Mouse (Mus musculus) kidney, postnatal 36 days (tissue): Measurements from ENCODE around the gene Sdad1.

Experiments
- DNase-seq, 2 experiments: peaks; one replicate each; pipeline ENCODE4 v3.0.0; 2021 to 2022; ENCODE audit warnings: mixed read lengths in 2 of 2

Sdad1 gene

DNA sequence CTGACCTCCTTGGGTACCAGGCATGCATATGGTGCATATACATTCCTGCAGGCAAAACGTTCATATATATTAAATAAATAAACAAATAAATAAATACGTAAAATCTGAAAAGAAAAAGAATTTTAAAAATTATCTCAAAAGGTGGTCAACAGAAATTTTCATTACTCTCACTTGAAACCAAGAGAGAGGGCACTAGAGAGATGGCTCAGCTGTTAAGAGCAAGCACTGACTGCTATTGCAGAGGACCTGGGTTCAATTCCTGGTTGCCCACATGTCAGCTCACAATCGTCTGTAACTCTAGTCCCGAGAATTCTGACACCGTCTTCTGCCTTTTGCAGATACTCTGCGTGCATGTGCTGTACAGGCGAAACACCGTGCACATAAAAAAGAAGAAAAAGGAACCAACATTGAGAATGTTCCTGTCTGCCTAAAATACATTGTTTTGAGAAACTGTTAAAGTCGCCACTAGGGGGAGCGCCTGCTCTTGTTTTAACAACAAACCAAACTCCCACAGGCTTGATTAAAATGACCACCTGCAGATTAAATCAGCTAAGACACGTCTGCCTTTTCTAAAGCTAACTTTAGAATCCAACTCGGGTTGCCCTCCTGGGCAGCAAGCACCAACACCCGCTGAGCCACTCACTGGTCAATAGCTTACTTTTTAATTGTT is 1.9 kb upstream of the Sdad1 start:
- DNase-seq: peak; percentile 93 to 97

DNA sequence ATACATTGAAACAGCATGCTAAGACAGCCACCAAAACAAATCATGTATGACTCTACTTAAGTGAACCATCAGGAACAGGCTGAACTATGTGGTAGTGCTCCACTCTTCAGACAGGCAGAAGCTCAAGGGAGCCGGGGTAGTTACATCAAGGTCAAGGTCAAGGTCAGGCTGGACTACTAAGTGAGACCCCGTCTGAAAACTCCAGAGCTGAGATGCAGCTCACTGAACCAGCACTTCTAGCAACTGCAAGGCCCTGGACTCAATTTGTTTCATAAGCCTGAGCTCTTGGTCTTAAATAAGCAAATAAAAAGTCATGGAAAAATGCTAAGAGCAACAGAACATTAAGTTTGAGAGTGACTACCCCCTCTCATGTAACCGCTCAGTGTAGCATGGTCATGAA is 6.0 kb downstream of the Sdad1 start:
- DNase-seq: no peak

DNA sequence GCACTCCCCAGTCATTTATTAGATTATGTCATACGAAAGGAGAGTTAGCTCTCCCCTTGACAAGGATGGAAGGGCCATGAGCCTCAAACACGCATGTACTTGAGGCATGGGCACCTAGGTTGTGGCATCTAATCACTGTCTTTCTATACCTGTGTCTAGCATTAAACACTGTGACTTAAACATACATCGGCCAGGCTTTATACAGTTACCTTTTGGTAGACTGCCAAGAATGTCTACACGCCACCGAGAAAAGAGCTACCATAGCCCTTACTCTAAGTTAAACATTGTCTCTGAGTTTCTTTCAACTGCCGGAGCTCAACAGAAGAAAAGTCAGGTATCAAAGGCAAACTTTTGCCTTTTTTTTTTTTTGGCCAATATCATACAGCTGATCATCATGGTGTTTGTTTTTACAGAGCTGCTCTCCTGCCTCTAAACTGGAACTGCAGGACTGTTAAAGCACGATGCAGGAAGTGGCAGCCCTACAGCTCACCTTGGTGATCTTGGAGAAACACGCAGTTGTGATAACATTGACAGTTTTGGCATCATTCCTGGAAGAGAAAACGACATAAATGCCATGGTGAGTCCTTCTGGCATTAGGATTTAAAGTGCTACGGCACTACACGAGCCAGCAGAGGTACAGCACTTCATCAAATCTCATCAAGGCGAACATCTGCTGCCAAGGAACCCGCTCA is 8.0 kb downstream of the Sdad1 start:
- no peak for DNase-seq

DNA sequence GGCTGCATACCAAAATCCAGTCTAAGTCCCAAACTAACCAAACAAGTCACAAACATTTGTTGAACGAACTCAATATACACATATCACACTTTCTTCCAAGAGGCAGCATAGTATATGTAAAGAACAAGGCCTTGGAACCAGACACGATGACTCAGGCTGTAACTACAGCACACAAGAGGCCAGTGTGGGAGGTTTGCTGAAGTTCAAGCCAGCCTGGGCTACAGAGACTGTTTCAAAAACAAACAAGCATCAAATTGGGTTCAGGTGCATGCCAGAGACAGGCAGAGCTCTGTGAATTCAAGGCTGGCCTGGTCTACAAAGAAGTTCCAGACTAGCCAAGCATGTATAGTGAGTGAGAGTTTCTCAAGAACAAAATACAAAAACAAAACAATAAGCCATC is 15.8 kb downstream of the Sdad1 start:
- DNase-seq: no peak

DNA sequence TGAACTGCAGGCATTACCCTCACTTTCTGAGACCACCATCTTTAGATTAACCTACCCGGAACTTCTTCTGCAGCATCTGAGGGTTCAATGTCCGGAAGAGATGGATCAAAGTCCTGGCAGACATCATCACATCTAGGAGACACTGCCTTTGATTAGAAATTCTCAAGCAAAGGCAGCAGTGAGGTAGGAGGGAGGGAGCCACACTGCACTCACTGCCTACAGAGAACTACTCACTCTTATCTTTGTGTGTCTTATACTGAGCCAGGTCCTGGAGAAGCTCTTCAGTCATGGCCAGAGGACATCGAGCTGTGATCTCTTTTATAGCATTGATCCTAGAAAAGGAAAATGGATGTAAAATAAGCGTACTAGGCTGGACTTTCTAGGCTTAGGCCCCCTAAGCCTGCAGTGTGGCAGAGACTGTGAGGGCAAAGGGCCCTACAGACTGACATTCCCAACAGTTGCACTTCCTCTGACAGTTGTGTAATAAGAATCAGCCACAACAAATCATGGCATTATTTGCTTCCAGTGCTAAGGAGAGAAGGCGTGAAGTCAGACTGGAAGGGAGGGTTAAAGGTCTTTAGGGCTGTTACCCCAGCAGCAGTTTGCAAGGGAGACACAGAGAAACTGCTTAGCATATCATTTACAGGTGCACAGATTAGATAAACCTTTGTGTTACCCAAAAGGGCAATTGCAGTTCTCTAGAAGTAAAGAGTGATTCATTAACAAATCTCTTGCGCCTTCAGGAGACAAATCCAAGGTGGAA is 18.4 kb downstream of the Sdad1 start:
- DNase-seq: peak in 1 of 2 experiments; percentile 40

DNA sequence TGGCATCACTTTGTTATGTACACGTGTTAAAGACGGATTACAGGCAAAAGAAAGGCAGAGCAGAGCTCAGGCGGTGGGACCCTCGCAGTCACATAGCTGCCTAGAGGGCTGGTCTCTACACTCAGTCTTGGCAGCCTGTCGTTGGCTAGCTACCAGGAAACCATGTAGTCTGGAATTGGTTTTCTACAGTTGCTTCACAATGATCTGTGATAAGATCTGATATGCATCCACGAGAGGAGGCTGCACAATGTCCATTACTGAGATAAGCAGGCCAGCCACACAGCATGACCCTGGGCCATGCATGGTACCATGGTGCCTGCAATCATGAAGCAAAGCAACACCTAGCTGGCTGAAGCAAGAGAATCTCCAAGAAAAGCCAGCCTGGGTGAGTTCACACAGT is 22.4 kb downstream of the Sdad1 start:
- no peak for DNase-seq

DNA sequence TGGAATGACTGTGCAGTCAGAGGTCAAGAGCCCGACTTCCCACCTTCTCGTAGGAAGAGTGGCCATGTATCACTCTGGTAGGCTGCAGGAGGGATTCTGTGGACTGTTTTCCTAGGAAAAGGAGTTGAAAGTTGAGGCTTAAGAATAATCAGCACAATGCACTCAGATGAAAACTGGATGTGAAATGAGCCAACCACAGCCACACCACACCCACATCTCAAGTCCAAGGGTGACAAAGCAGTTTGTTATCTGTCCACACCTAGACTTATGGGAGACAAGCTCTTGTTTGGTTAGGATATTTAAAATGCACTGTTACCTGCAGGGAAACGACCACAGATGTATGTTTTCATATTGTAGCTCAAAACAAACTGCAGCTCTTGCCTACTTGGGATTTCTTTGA is 27.2 kb downstream of the Sdad1 start:
- no peak for DNase-seq

DNA sequence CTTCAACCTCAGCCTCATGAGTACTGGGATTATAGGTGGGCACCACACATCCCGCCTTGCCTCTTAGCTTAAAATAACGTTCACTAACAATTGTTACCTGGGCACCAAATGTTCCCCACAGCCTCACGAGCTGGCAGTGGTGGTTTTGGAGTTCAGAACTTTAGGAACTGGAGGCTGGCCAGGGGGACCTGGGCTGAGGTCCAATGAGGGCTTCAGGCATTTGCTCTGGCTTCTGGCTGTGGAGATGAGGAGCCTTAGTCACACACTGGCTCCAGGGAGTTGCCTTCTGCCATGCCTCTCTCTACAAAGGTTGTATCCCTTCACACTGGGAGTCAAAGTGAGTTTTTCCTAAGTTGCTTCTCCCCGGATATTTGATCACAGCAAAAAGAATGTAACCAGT is 27.7 kb downstream of the Sdad1 start:
- DNase-seq: no peak

DNA sequence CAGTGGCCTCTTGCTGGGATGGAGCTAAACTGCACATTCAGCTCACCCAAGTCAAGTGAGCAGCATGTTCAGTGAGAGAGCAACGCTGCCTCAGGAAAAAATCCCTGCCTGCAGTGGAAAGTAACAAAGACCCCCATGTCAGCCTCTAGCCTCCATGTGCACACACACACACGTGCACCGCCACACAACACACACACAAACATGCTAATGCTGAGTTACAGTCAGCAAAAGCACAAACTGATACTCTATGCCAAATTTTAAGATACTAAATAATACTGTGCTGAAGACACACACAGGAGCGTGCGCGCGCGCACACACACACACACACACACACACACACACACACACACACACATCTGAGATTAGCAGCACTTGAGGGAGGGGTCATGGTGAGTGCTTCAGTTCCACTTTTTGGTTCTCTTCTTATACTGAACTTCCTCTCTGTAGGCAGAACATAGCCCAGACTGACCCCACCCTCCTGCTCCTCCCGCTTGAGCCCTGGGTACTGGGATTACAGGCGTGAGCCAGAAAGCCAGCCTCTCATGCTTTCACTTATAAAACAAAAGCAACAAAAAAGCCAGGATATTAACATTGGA is 31.2 kb downstream of the Sdad1 start:
- peak in 1 of 2 experiments; percentile 12 for DNase-seq

DNA sequence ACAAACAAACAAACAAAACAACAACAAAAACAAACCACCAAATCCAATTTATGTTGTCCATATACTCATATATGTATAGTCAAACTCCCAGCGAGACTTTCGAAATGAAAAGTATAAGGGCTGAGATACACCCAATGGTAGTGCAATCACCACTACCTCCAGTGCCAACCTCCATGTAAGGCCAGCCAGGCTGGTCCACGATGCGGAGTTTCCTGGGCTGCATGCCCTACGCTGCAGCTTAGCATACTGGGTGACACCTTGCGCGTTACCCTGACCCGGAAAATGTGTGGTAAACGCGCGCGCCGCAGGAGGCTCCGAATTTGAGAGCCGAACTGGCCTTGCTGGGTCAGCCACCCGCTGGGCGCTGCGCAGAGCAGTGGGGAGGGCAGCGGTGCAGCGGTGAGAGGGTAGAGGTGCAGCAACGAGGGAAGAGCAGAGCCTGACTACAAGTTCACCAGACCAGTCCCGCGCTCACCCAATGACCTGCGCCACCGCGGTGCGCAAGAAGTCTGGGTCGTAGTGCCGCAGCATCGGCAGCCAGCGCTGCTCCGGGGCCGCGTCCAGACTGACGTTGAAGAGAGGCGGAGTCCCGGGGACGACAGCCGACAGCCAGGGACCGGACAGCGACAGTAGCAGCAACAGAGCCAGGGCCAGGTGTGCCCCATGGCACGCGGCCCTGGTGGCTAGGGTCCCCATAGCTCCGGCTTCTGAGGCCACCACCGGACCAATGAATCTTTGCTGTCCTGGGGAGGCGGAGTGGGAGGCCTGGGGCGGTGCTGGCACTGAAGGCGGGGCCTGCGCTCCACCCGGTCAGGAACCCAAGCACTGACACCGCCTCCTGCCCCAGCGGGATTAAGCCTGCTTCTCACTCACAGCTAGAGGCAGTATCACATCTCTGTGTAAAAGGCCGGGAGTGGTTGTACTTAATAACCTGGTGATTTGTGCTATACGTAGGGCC is 32.6 kb downstream of the Sdad1 start, which contains the start of gene Naaa:
Naaa (minus strand) TSS at position 734 of the 958 bp plus-strand sequence.
- peak; percentile 92 to 94 for DNase-seq

DNA sequence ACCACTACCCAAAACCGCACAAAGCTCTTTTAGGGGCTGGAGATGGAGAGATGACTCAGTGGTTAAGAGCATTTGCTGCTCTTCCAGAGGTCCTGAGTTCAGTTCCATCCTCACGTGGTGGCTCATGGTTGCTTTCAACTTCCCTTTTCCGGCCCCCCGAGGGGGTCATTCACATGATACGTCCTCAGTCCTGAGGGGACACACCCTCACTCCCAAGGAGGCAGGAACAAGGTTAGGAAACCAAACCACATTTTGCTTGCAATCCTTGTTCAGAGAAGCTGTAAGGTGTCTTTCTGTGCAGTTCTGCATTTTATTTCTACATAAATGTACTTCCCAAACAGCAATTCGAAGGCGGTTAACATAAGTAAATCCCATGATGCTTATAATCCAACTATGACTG is 39.8 kb downstream of the Sdad1 start:
- DNase-seq: no peak

DNA sequence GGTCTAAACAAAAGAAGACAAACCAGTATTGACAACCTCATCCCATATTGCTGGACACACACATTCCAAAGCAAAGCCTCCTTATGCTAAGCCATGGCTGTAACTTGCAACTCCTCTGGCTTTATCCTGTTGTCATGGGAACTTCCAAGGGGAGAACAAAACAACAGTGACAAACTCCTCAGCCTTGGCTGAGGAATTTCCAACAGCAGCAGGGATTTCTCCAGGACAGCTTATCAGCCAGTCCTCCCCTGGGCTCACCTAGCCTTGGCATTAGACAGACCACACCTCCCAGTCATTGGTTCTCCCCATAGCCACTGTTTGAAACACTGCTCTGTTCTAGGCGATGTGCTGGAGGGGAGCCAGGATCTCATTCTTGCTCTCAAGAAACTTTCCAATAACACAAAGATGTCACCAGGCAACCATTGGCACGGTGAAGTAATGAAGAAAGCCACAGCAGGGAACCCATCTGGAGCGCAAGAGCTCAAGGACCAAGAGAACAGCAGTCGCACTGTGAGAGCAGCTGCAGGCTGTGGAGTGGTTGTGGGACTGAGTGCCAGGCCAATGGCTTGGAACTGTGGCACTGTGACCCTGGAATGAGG is 46.4 kb downstream of the Sdad1 start:
- no peak for DNase-seq

DNA sequence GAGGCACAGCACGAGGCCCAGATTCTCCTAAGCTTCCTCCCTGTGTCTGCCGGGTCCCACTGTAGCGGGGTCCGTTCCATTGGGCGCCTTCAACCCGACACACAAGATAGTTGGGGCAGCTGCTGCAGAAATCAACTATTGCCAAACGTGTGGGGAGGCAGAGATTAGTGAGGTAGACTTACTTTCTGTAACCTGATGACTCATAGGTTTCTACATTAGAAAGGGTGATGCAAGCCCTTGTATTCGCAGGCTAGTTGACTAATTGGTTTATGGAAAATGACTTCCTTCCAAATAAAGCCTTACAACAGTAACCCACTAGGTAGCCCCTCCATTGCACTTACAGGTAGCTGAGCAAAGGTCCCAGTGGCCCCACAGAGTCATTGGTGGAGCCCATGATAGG is 47.6 kb downstream of the Sdad1 start:
- DNase-seq: no peak

DNA sequence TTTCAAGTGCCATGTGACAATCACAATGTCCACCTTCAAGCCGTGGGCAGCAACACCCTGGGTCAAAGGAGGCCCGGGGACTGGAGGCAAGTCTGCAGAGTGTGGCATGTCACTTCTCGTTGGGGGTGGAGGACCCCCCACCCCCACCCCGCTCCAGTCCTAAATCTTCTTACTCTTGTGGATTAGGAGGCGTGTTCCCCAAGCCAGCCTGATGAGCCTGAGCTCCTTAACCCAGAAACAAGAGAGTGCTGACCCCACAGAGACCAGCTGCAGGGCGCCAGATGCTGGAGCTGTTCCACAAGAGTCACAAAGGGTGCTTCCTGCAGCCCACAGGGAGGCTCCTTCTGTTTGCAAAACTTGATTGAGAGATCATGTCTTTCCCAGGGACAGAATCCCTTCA is 54.1 kb downstream of the Sdad1 start, which contains the start of gene Ppef2:
Ppef2 (minus strand) TSS at position 61 of the 400 bp plus-strand sequence.
- peak in 1 of 2 experiments; percentile 20 for DNase-seq

DNA sequence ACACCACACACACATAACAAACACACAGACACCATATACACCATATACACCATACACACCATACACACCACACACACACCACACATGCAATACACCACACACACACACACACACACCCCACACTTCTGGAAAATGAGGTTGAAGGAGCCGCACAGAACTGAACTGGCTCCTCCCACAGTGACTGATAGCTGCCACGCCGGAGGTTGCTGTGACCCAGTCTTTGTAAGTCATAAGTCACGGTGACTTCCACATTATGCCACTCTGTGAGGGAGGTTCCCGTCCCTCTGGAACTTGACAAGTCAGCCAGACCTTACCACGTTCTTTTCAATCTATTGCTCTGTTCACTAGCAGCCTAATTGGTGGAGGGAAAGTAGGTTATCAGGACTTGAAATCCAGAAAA is 55.8 kb downstream of the Sdad1 start:
- no peak for DNase-seq

DNA sequence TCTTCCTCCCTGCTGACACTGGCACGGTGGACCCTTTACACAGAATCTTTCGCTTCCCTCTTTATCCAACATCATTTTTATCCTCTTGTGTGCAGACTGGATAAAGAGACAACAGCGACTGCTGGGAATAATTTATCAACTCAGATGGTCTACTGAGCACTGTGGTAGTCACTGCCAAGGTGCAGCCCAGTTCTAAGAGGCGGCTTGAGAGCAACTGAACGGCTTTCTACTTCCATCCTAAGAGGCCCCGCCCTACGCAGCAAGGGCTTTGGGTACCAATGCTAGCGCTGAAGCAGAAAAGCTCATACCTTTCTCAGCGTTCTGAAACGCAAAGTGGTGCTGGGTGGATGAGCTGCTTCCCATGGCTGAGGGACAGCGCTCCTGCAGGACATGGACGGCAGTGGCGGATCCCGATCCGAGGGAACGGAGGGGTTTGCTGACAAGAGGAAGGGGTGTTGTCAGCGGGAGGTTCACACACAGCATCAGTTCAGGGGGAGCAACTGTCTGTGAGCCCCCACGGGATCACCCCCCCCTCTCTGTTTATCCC is 57.4 kb downstream of the Sdad1 start:
- peak in 1 of 2 experiments; percentile 7 for DNase-seq

DNA sequence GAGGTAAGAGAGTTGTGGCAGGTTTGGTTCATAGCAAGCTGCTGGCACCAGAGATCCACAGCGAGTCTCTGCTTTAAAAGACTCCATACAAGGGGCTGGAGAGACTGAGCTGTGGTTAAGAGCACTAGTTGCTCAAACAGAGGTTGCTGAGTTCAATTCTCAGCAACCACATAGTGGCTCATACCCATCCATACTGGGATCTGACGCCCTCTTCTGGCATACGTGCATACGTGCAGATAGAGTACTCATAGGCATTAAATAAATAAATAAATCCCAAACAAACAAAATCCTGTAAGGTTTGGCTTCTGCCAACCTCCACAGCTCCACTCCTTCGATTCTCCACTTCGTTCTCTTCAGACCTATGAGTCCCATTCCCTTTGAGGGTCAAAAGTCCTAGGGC is 58.2 kb downstream of the Sdad1 start:
- DNase-seq: no peak

DNA sequence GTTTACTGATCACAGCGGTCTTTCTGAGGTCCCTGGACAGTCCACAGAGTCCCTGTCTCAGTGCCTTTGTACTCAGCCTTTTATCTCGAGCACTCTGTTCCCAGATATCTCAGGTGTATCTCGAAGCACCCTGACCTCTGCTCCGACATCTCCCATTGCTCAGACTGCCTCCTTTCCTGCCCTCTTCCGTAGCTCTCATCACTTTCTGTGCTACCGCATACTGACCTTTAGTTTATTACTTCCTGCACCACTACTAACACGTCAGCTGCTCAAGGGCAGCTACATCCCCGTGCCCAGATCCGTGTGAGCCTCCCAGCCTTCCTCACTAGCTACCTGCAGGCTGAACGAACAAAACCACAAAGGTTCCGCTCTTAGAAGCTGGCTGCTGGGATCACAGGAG is 61.7 kb downstream of the Sdad1 start:
- DNase-seq: no peak

DNA sequence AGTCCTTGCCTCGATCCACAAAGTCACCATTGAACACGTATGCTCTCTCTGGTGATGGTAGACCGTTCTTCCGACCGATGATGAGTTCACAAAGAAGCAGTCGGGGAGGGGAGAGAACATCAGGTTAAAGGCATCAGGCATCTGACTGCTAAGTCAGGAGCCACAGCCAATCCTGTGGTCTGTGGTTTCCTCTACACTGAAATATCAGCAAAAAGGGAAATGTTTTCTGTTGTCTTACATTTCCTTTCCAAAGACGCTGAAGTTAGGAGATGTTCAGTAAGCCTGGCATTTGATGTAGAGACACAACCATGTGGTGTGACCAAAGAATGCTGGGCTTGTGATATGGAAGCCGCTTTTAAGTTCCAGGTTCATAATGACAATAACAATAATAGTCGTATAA is 64.8 kb downstream of the Sdad1 start:
- DNase-seq: no peak

DNA sequence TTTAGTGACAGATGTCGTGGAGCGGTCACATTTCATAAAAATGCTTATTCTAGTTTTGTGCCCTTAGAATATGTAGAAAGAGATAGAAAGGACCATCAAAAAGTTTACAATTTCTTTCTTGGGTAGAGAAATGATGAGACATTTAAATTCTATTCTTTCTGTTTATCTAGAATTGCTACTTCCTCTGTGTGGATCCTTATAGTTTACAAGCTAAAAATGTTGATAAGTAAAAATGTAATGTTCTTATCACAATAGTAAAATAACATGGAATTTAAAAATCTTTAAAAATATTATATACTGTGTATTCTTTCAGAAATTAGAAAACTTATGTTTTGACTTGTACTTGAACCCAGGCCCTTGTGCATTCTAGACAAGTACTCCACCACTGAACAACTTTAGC is 65.4 kb downstream of the Sdad1 start:
- no peak for DNase-seq

DNA sequence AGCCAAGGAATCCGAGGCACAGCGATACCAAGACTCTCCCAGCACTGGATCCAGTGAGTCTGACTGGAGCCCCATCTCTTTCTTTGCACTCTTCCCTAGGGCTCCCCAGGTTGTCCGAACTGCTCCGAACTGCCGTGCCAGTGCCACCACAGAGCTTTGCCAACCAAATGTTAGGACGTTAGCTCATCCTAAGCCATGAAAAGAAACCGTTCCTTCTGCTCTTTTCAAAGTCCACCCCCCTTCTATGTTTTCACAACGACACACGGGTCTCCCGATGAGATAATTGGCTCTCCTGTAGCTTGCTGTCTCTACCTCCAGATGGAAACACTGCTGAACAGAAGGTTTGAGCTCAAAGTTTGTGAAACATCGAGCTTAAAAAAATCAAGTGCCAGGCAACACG is 69.5 kb downstream of the Sdad1 start:
- DNase-seq: no peak
